Mouse (Mus musculus) thymus, adult 2 months (tissue): ENCODE results near the gene Cxcl15.

Source experiments
- CTCF ChIP-seq: fragments of 200-500 bp; IDR thresholded peaks from 2 replicates; pipeline ENCODE4 v1.5.1; 2012; ENCODE audit warnings: mild to moderate bottlenecking, control low read depth, low read length, moderate library complexity, borderline replicate concordance; ENCODE audit not compliant: control insufficient read depth, poor library complexity, insufficient read depth; ENCODE audit errors: extremely low read depth
- POLR2A ChIP-seq: fragments of 200-500 bp; IDR thresholded peaks from 2 replicates; pipeline ENCODE4 v1.6.1; 2012; ENCODE audit warnings: mild to moderate bottlenecking, low read length, control low read depth, moderate library complexity; ENCODE audit not compliant: control insufficient read depth, poor library complexity, insufficient read depth; ENCODE audit errors: extremely low read depth

DNA sequence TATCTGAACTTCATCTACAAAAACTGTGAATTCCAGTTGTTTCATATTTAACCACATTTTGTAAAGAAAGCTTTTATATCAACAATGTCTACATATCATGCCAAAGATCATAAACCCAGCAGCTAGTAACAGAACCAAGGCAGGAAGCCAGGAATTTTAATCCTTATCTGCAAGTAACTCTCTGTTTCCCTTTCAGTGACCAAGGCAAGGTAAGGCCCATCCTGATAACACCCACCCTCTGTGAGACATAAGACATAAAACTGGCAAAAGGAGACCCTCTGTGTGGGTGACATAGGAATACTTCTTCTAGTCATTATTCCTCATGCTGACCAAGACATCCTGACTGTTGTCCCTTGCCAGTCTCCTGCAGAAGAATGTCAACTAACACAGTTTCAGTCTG lies 10.2 kb downstream of the Cxcl15 start:
- TF ChIP-seq POLR2A: no peak
- no peak for TF ChIP-seq CTCF
